Mouse (Mus musculus): ENCODE results near the gene Elavl3. TPM values are rescaled to one million over a fixed set of nuclear protein-coding genes. Genes with fewer than 3 reads are reported as not detected.

The Elavl3 gene
- polyA plus RNA-seq, 1 experiment from 2014 or later, result 2.5 TPM

GRCm38 (mm10) chr9:21978398-21979128 lies 73.3 kb downstream of the Elavl3 start:
- WGBS, result 95% methylated on average over 4 of the region's 4 CpGs
- Histone ChIP-seq H3K9me3 (no peaks in the 10 kb centered on the region), H3K36me3 (no peaks in the 10 kb centered on the region), H3K4me1 (no peaks in the 10 kb centered on the region), H3K9ac (no peak overlapping the region), H3K4me3 (no peak overlapping the region), H3K4me2 (no peak overlapping the region), H3K27ac (no peak overlapping the region), H3K27me3 (no peaks in the 10 kb centered on the region)
- no peak for ATAC-seq (ENCODE audit: insufficient number of reproducible peaks, insufficient read depth, low FRiP score, low TSS enrichment, low read depth)

GRCm38 (mm10) chr9:21977972-21978371 lies 73.9 kb downstream of the Elavl3 start:
- no peak for ATAC-seq (ENCODE audit: insufficient number of reproducible peaks, insufficient read depth, low FRiP score, low TSS enrichment, low read depth)
- 28% methylated on average over 2 of the region's 2 CpGs for WGBS
- Histone ChIP-seq H3K9ac (no peak overlapping the region), H3K27me3 (no peaks in the 10 kb centered on the region), H3K4me3 (no peak overlapping the region), H3K4me1 (no peaks in the 10 kb centered on the region), H3K4me2 (no peak overlapping the region), H3K9me3 (no peaks in the 10 kb centered on the region), H3K36me3 (no peaks in the 10 kb centered on the region), H3K27ac (no peak overlapping the region)

- Histone ChIP-seq H3K9ac (no peak overlapping the region), H3K9me3 (no peaks in the 10 kb centered on the region), H3K4me2 (no peak overlapping the region), H3K4me3 (no peak overlapping the region), H3K4me1 (no peaks in the 10 kb centered on the region), H3K27me3 (no peaks in the 10 kb centered on the region), H3K36me3 (no peaks in the 10 kb centered on the region), H3K27ac (no peak overlapping the region)
- 81% methylated on average over 5 of the region's 5 CpGs for WGBS
- no peak for ATAC-seq (ENCODE audit: insufficient number of reproducible peaks, insufficient read depth, low FRiP score, low TSS enrichment, low read depth)
Measured at GRCm38 (mm10) chr9:21977331-21977730, 74.5 kb downstream of the Elavl3 start.

- H3K4me2 ChIP-seq, result no peak overlapping the region
- no peaks in the 10 kb centered on the region for H3K36me3 ChIP-seq
- H3K4me1 ChIP-seq, result no peaks in the 10 kb centered on the region
- no peak overlapping the region for H3K4me3 ChIP-seq
- WGBS, result 74% methylated on average over 10 of the region's 10 CpGs
- no peaks in the 10 kb centered on the region for H3K9me3 ChIP-seq
- no peak overlapping the region for H3K27ac ChIP-seq
- no peak for ATAC-seq (ENCODE audit: insufficient number of reproducible peaks, insufficient read depth, low FRiP score, low TSS enrichment, low read depth)
- no peaks in the 10 kb centered on the region for H3K27me3 ChIP-seq
- no peak overlapping the region for H3K9ac ChIP-seq
Measured at GRCm38 (mm10) chr9:21976626-21977175, 75.1 kb downstream of the Elavl3 start.

- H3K9ac ChIP-seq, result no peak overlapping the region
- H3K27ac ChIP-seq, result no peak overlapping the region
- no peaks in the 10 kb centered on the region for H3K4me1 ChIP-seq
- H3K4me3 ChIP-seq, result no peak overlapping the region
- H3K36me3 ChIP-seq, result no peaks in the 10 kb centered on the region
- peaks cover 9% of the 10 kb centered on the region for H3K27me3 ChIP-seq
- 93% methylated on average over 4 of the region's 4 CpGs for WGBS
- no peaks in the 10 kb centered on the region for H3K9me3 ChIP-seq
- no peak overlapping the region for H3K4me2 ChIP-seq
- no peak for ATAC-seq (ENCODE audit: insufficient number of reproducible peaks, insufficient read depth, low FRiP score, low TSS enrichment, low read depth)
Measured at GRCm38 (mm10) chr9:21969304-21969703, 82.5 kb downstream of the Elavl3 start.

DNA sequence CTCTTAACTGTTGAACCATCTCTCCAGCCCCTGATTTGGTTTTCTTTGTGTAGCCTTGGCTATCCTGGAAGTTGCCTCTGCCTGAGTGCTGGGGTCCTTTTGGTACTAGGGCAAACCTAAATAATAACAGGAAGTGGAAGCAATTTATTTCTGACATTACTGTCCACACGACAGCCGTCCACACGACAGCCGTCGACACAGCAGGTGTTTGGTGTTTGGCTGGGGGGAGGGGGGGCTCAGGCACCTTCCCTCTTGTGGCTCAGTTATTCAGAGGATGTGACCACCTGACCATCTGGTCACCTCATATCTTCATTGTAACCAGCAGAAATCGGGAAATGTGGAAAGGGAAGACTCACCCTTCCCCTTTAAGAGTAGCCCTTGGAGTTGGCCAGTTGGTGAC lies 82.9 kb downstream of the Elavl3 start:
- Histone ChIP-seq H3K4me1 (no peaks in the 10 kb centered on the region), H3K9ac (no peak overlapping the region), H3K27me3 (peaks cover 13% of the 10 kb centered on the region), H3K4me2 (no peak overlapping the region), H3K27ac (no peak overlapping the region), H3K36me3 (no peaks in the 10 kb centered on the region), H3K4me3 (no peak overlapping the region), H3K9me3 (no peaks in the 10 kb centered on the region)
- ATAC-seq (ENCODE audit: insufficient number of reproducible peaks, insufficient read depth, low FRiP score, low TSS enrichment, low read depth), result no peak
- 74% methylated on average over 6 of the region's 6 CpGs for WGBS

Other genes starting within 250 kb of the Elavl3 start
- 0.74 and 1.1 TPM in 2 replicates for gene Angptl8, start 216.5 kb downstream of the Elavl3 start, polyA plus RNA-seq (2015; fragmentation: Nextera tagmentation; extraction: Ambion mirVana)
- 27.4 and 29.2 TPM in 2 replicates for gene Dock6, start 199.4 kb downstream of the Elavl3 start, polyA plus RNA-seq (2015; fragmentation: Nextera tagmentation; extraction: Ambion mirVana)
- 16.6 and 18.2 TPM in 2 replicates for gene Rab3d, start 133.8 kb downstream of the Elavl3 start, polyA plus RNA-seq (2015; fragmentation: Nextera tagmentation; extraction: Ambion mirVana)
- 4.1 and 4.3 TPM in 2 replicates for gene Ccdc159, start 124.6 kb downstream of the Elavl3 start, polyA plus RNA-seq (2015; fragmentation: Nextera tagmentation; extraction: Ambion mirVana)
- 44.5 and 46.7 TPM in 2 replicates for gene Tmem205, start 124.5 kb downstream of the Elavl3 start, polyA plus RNA-seq (2015; fragmentation: Nextera tagmentation; extraction: Ambion mirVana)
- gene Plppr2, start 115.0 kb downstream of the Elavl3 start, polyA plus RNA-seq (2015; fragmentation: Nextera tagmentation; extraction: Ambion mirVana), result 12.7 and 14.5 TPM in 2 replicates
- 5.2 and 7.3 TPM in 2 replicates for gene Swsap1, start 96.3 kb downstream of the Elavl3 start, polyA plus RNA-seq (2015; fragmentation: Nextera tagmentation; extraction: Ambion mirVana)
- 8.5 and 9.3 TPM in 2 replicates for gene Epor, start 88.5 kb downstream of the Elavl3 start, polyA plus RNA-seq (2015; fragmentation: Nextera tagmentation; extraction: Ambion mirVana)
- gene Rgl3, start 62.6 kb downstream of the Elavl3 start, polyA plus RNA-seq (2015; fragmentation: Nextera tagmentation; extraction: Ambion mirVana), result 0.59 and 0.94 TPM in 2 replicates
- 1.2 and 1.8 TPM in 2 replicates for gene Ccdc151, start 49.4 kb downstream of the Elavl3 start, polyA plus RNA-seq (2015; fragmentation: Nextera tagmentation; extraction: Ambion mirVana)
- 120 and 125 TPM in 2 replicates for gene Prkcsh, start 49.2 kb downstream of the Elavl3 start, polyA plus RNA-seq (2015; fragmentation: Nextera tagmentation; extraction: Ambion mirVana)
- not detected in 2 replicates for gene Gm49318, start 19.2 kb upstream of the Elavl3 start, polyA plus RNA-seq (2015; fragmentation: Nextera tagmentation; extraction: Ambion mirVana)
- gene Zfp653, start 19.4 kb upstream of the Elavl3 start, polyA plus RNA-seq (2015; fragmentation: Nextera tagmentation; extraction: Ambion mirVana), result 13.0 and 13.6 TPM in 2 replicates
- 35.5 and 40.9 TPM in 2 replicates for gene Ecsit, start 33.4 kb upstream of the Elavl3 start, polyA plus RNA-seq (2015; fragmentation: Nextera tagmentation; extraction: Ambion mirVana)
- gene Cnn1, start 47.2 kb upstream of the Elavl3 start, polyA plus RNA-seq (2015; fragmentation: Nextera tagmentation; extraction: Ambion mirVana), result 0.76 and 3.6 TPM in 2 replicates
- gene Elof1, start 65.1 kb upstream of the Elavl3 start, polyA plus RNA-seq (2015; fragmentation: Nextera tagmentation; extraction: Ambion mirVana), result 175 and 194 TPM in 2 replicates
- 9.2 and 10.7 TPM in 2 replicates for gene Acp5, start 83.7 kb upstream of the Elavl3 start, polyA plus RNA-seq (2015; fragmentation: Nextera tagmentation; extraction: Ambion mirVana)
- 71.9 and 75.9 TPM in 2 replicates for gene Pigyl, start 104.8 kb upstream of the Elavl3 start, polyA plus RNA-seq (2015; fragmentation: Nextera tagmentation; extraction: Ambion mirVana)
- gene Zfp872, start 136.1 kb upstream of the Elavl3 start, polyA plus RNA-seq (2015; fragmentation: Nextera tagmentation; extraction: Ambion mirVana), result 0.14 and 0.15 TPM in 2 replicates
- gene Zfp809, start 173.7 kb upstream of the Elavl3 start, polyA plus RNA-seq (2015; fragmentation: Nextera tagmentation; extraction: Ambion mirVana), result 19.5 and 19.7 TPM in 2 replicates
- gene Zfp599, start 207.9 kb upstream of the Elavl3 start, polyA plus RNA-seq (2015; fragmentation: Nextera tagmentation; extraction: Ambion mirVana), result 7.6 and 8.4 TPM in 2 replicates